Mouse (Mus musculus): Measurements from ENCODE around the gene Wdr82. TPM values are rescaled to one million over a fixed set of nuclear protein-coding genes. Genes with fewer than 3 reads are reported as not detected.

Gene Wdr82
- polyA plus RNA-seq, 1 experiment, result 33.1 TPM

GRCm38 (mm10) chr9:106182146-106182545 lies 11.4 kb downstream of the Wdr82 start:
- 86% methylated on average over 4 of the region's 4 CpGs for WGBS
- Histone ChIP-seq H3K27me3 (ENCODE audit: control insufficient read depth, insufficient read depth, low read length) (no peaks in the 10 kb centered on the region), H3K4me1 (ENCODE audit: control insufficient read depth, insufficient read depth, insufficient read length, low read length) (0 out of 2 replicates have a peak, but pooled peaks cover 2% of the 10 kb centered on the region), H3K4me3 (ENCODE audit: low read depth, low read length) (no peak overlapping the region), H3K27ac (ENCODE audit: insufficient read depth, low read depth, low read length) (no peak overlapping the region), H3K36me3 (ENCODE audit: control insufficient read depth, insufficient read depth, low read length) (peaks cover 76% of the 10 kb centered on the region)
- TF ChIP-seq CTCF (IDR thresholded peaks at IDR 0.05; ENCODE audit: extremely low read depth, insufficient read length, insufficient replicate concordance, low read depth, low read length) (no peak), POLR2A (IDR thresholded peaks at IDR 0.05; ENCODE audit: low read depth, low read length) (no peak)

GRCm38 (mm10) chr9:106183996-106184395 lies 13.3 kb downstream of the Wdr82 start:
- TF ChIP-seq POLR2A (IDR thresholded peaks at IDR 0.05; ENCODE audit: low read depth, low read length), result no peak
- TF ChIP-seq CTCF (IDR thresholded peaks at IDR 0.05; ENCODE audit: extremely low read depth, insufficient read length, insufficient replicate concordance, low read depth, low read length), result no peak
- 63% methylated on average over 5 of the region's 5 CpGs for WGBS
- Histone ChIP-seq H3K4me3 (ENCODE audit: low read depth, low read length) (no peak overlapping the region), H3K36me3 (ENCODE audit: control insufficient read depth, insufficient read depth, low read length) (peaks cover 79% of the 10 kb centered on the region), H3K27ac (ENCODE audit: insufficient read depth, low read depth, low read length) (no peak overlapping the region), H3K4me1 (ENCODE audit: control insufficient read depth, insufficient read depth, insufficient read length, low read length) (no peaks in the 10 kb centered on the region), H3K27me3 (ENCODE audit: control insufficient read depth, insufficient read depth, low read length) (no peaks in the 10 kb centered on the region)

DNA sequence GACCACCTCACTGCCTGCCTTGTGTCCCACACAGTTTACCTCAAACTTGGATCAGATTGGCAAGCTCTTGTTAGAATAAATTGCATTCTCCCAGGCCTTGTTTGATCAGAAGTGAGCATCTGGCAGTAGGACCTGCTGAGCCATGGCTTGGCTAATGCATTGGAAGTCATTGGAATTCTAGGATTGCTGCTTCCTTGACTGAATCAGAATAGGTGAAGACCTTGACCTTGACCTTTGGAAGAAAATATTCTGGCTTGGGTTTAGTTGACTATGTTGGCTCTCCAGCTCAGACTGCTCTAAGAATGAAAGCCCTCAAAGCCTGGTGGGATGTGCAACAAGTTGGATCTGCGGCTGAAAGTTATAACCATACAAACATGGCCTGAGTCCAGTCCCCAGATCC lies 20.6 kb downstream of the Wdr82 start:
- WGBS, result 84% methylated on average over 1 of the region's 1 CpGs

DNA sequence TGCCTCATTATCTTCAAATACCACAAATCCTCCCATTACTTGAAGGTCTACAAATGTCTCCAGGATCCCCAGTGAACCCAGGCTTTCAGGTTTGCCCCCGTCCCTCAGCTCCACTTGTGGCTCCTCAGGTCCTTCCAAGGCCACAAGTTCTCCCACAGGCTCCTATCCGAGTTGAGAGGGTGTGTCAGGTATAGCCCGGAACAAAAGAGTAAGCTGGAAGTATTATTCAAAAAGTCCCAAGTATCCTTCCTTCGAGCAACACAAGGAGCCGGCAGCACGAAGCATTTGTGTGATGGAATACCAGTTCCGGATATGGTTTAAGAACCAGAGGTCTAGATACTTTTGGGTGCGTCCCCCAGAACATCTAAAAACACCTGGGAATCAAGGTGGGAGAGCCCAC lies 21.3 kb downstream of the Wdr82 start:
- TF ChIP-seq CTCF (IDR thresholded peaks at IDR 0.05; ENCODE audit: extremely low read depth, insufficient read length, insufficient replicate concordance, low read depth, low read length) (no peak), POLR2A (IDR thresholded peaks at IDR 0.05; ENCODE audit: low read depth, low read length) (no peak)
- Histone ChIP-seq H3K27me3 (ENCODE audit: control insufficient read depth, insufficient read depth, low read length) (no peaks in the 10 kb centered on the region), H3K4me3 (ENCODE audit: low read depth, low read length) (no peak overlapping the region), H3K36me3 (ENCODE audit: control insufficient read depth, insufficient read depth, low read length) (peaks cover 50% of the 10 kb centered on the region), H3K27ac (ENCODE audit: insufficient read depth, low read depth, low read length) (no peak overlapping the region), H3K4me1 (ENCODE audit: control insufficient read depth, insufficient read depth, insufficient read length, low read length) (no peaks in the 10 kb centered on the region)
- WGBS, result 89% methylated on average over 8 of the region's 8 CpGs

More for the DNA sequence above, 20.6 kb downstream of the Wdr82 start:
- H3K27ac ChIP-seq (ENCODE audit: insufficient read depth, low read depth, low read length), result no peak overlapping the region
- H3K4me3 ChIP-seq (ENCODE audit: low read depth, low read length), result no peak overlapping the region
- TF ChIP-seq CTCF (IDR thresholded peaks at IDR 0.05; ENCODE audit: extremely low read depth, insufficient read length, insufficient replicate concordance, low read depth, low read length) (no peak), POLR2A (IDR thresholded peaks at IDR 0.05; ENCODE audit: low read depth, low read length) (no peak)
- no peaks in the 10 kb centered on the region for H3K27me3 ChIP-seq (ENCODE audit: control insufficient read depth, insufficient read depth, low read length)
- H3K36me3 ChIP-seq (ENCODE audit: control insufficient read depth, insufficient read depth, low read length), result peaks cover 57% of the 10 kb centered on the region
- H3K4me1 ChIP-seq (ENCODE audit: control insufficient read depth, insufficient read depth, insufficient read length, low read length), result no peaks in the 10 kb centered on the region

GRCm38 (mm10) chr9:106192998-106193397 lies 22.3 kb downstream of the Wdr82 start:
- Histone ChIP-seq H3K36me3 (ENCODE audit: control insufficient read depth, insufficient read depth, low read length) (peaks cover 40% of the 10 kb centered on the region), H3K27me3 (ENCODE audit: control insufficient read depth, insufficient read depth, low read length) (no peaks in the 10 kb centered on the region), H3K27ac (ENCODE audit: insufficient read depth, low read depth, low read length) (no peak overlapping the region), H3K4me1 (ENCODE audit: control insufficient read depth, insufficient read depth, insufficient read length, low read length) (peaks cover 6% of the 10 kb centered on the region; the same call in 1 of the 2 replicates), H3K4me3 (ENCODE audit: low read depth, low read length) (no peak overlapping the region)
- WGBS, result 87% methylated on average over 1 of the region's 1 CpGs
- no peak for TF ChIP-seq CTCF (IDR thresholded peaks at IDR 0.05; ENCODE audit: extremely low read depth, insufficient read length, insufficient replicate concordance, low read depth, low read length)
- TF ChIP-seq POLR2A (IDR thresholded peaks at IDR 0.05; ENCODE audit: low read depth, low read length), result no peak

GRCm38 (mm10) chr9:106193930-106194807 lies 23.4 kb downstream of the Wdr82 start:
- Histone ChIP-seq H3K36me3 (ENCODE audit: control insufficient read depth, insufficient read depth, low read length) (peaks cover 31% of the 10 kb centered on the region), H3K4me1 (ENCODE audit: control insufficient read depth, insufficient read depth, insufficient read length, low read length) (peaks cover 8% of the 10 kb centered on the region), H3K27ac (ENCODE audit: insufficient read depth, low read depth, low read length) (no peak overlapping the region), H3K4me3 (ENCODE audit: low read depth, low read length) (no peak overlapping the region), H3K27me3 (ENCODE audit: control insufficient read depth, insufficient read depth, low read length) (no peaks in the 10 kb centered on the region)
- 86% methylated on average over 8 of the region's 8 CpGs for WGBS
- TF ChIP-seq POLR2A (IDR thresholded peaks at IDR 0.05; ENCODE audit: low read depth, low read length) (no peak), CTCF (IDR thresholded peaks at IDR 0.05; ENCODE audit: extremely low read depth, insufficient read length, insufficient replicate concordance, low read depth, low read length) (no peak)

- peaks cover 16% of the 10 kb centered on the region for H3K36me3 ChIP-seq (ENCODE audit: control insufficient read depth, insufficient read depth, low read length)
- TF ChIP-seq CTCF (IDR thresholded peaks at IDR 0.05; ENCODE audit: extremely low read depth, insufficient read length, insufficient replicate concordance, low read depth, low read length) (no peak), POLR2A (IDR thresholded peaks at IDR 0.05; ENCODE audit: low read depth, low read length) (no peak)
- H3K4me1 ChIP-seq (ENCODE audit: control insufficient read depth, insufficient read depth, insufficient read length, low read length), result peaks cover 15% of the 10 kb centered on the region
- H3K27me3 ChIP-seq (ENCODE audit: control insufficient read depth, insufficient read depth, low read length), result no peaks in the 10 kb centered on the region
- no peak overlapping the region for H3K27ac ChIP-seq (ENCODE audit: insufficient read depth, low read depth, low read length)
- WGBS, result 86% methylated on average over 8 of the region's 8 CpGs
- H3K4me3 ChIP-seq (ENCODE audit: low read depth, low read length), result no peak overlapping the region
These were observed 25.0 kb downstream of the Wdr82 start for GRCm38 (mm10) chr9:106195693-106196092.

Measured in small intestine, adult 2 months (tissue).